In the genomic region with DNA sequence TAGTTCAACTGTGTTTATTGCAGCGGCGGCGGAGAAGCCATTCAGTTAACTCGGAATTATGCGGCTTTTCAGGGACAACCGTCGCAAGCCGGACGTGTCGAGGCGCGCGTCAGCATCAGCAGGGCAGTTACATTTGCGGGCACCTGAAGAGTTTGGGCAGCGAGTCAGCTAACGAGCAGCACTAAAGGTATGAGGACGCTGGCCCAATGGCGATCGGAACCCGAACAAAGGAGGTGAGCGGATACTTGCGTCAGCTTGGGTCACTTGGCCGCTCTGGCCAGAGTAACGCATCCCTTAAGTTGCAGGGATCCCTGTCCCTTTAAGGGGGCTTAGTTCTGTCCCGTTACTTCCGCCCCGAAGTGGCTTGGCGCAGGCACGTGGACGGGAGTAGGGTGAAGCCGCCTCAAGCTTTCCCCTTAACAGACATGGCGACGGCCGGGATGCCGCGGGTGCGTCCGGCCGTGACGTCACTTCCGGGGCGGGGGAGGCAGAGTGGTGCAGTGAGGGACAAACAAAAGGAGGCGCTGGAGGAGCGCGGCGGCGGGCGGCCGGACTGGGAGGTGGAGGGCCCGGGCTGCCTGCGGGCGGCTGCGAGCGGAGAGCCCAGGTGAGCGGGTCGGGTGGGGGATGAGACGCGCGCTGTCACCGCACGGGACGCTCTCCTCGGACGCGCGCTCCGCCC, we compare ENCODE assay signal across 8 mouse cellular contexts. TPM values are rescaled to one million over a fixed set of nuclear protein-coding genes. Genes with fewer than 3 reads are reported as not detected.
DNase-seq lines count a peak whose midpoint lies in the region; ATAC-seq lines count a peak whose summit lies in the region.

Gene Lrrc8a (plus strand): TSS at position 517 of the 682 bp plus-strand sequence.

- H3K4me1 ChIP-seq in intestine, embryonic 14.5 days (replicated peaks; ENCODE audit: control insufficient read depth, insufficient read depth, low read length) = peaks cover 23% of the 10 kb centered on the region

- no peaks in the 10 kb centered on the region for H3K27me3 ChIP-seq in intestine, embryonic 14.5 days (replicated peaks; ENCODE audit: control insufficient read depth, insufficient read depth, low read length)

- WGBS in intestine, embryonic 14.5 days = under 1% methylated on average over 58 of the region's 67 CpGs

- peak within 1 kb of the TSS; percentile 89 for H3K4me2 ChIP-seq in intestine, embryonic 14.5 days (ENCODE audit: low read length)

- peak within 1 kb of the TSS; percentile 78 for H3K9ac ChIP-seq in intestine, embryonic 14.5 days (ENCODE audit: low read length)

- H3K36me3 ChIP-seq in intestine, embryonic 14.5 days (ENCODE audit: control insufficient read depth, insufficient read depth, low read length) = peaks cover 21% of the 10 kb centered on the region

- no peaks in the 10 kb centered on the region for H3K9me3 ChIP-seq in intestine, embryonic 14.5 days (ENCODE audit: control insufficient read depth, low read length)

- DNase-seq in adrenal gland, adult (ENCODE audit: inconsistent age in 2 of 2, low spot score in 1 of 2) = peak; percentile 100
- DNase-seq in embryo, embryonic 10.5 days (ENCODE audit: low spot score) = peak; percentile 98
- DNase-seq in gastrocnemius, postnatal 25 days = peak; percentile 100
- DNase-seq in intestine, embryonic 14.5 days (ENCODE audit: low spot score) = peak; percentile 100
- peak; percentile 99 to 100 for DNase-seq in left cerebral cortex, postnatal 14 days (ENCODE audit: low spot score in 2 of 2)
- DNase-seq in mesoderm, embryonic 11.5 days (ENCODE audit: low read depth, low spot score) = peak; percentile 99
- peak; percentile 99 for DNase-seq in right cerebral cortex, postnatal 36 days (ENCODE audit: low spot score in 2 of 2)
- peak; percentile 99 for DNase-seq in yolk sac, embryonic 10.5 days (ENCODE audit: low spot score)

- intact Hi-C loops in left cerebral cortex, postnatal 14 days (cut with DNase I) = loop anchor here (2.0 kb wide), 3 partner anchors 33 to 67 kb away; partner anchors contain the start of genes Endog, Kyat1 and Spout1

- ATAC-seq in intestine, embryonic 14.5 days (replicated peaks; ENCODE audit: low FRiP score, low TSS enrichment, low read depth) = peak; percentile 97

- H3K27ac ChIP-seq in intestine, embryonic 14.5 days (ENCODE audit: low read depth) = peak within 1 kb of the TSS; percentile 87

- peak within 1 kb of the TSS; percentile 64 for H3K4me3 ChIP-seq in intestine, embryonic 14.5 days (ENCODE audit: low read depth, low read length)

RNA-seq across cellular contexts. Expression of gene Lrrc8a, which starts in this region (rescaled TPM):
- 10 to 100 TPM; 16.2 to 17.1 TPM for total RNA-seq in gastrocnemius, postnatal 25 days (2021)
- polyA plus RNA-seq in intestine, embryonic 14.5 days (2014; fragmentation: Nextera tagmentation; extraction: Ambion mirVana) = 43.3 and 43.7 TPM in 2 replicates
- total RNA-seq in left cerebral cortex, postnatal 14 days (2021) = 10 to 100 TPM; 53.7 to 59.5 TPM

Comparison
In these comparisons a context has a peak if more than half of its experiments do, and no peak if none do; other contexts are left out.
1. Peak in every context shown above with its lines: DNase-seq, ATAC-seq, H3K4me3 ChIP-seq and H3K27ac ChIP-seq.